Mouse (Mus musculus): ENCODE measurements around the gene Esrrg. TPM values are rescaled to one million over a fixed set of nuclear protein-coding genes. Genes with fewer than 3 reads are reported as not detected.

Gene Esrrg
- total and polyA plus RNA-seq, 3 experiments = 0.05 TPM; not detected in 2

DNA sequence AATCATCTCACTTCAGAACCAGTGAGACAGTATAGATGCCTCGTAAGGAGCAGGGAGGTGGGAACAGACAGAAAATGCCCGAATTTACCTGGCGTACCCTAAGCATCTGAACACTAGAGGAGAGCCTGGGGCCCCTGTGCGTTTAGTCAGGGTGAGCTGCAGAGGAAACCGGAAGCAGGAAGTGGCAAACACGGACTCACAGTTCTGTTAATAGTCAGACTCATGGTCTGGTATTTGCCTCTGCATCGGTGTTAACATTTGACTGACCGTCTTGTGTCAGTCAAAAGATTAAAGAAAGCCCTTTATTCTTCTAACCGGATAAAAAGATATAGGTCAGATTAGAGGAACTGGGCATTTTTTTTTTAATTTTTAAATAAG is 367.8 kb downstream of the Esrrg start:
- DNase-seq (ENCODE audit: low spot score) (no peak), ATAC-seq (ENCODE audit: extremely low read depth, insufficient number of reproducible peaks, low FRiP score, poor library complexity, severe bottlenecking) (no peak)
- Histone ChIP-seq H3K27me3 (ENCODE audit: insufficient read depth, low read length) (no peaks in the 10 kb centered on the region), H3K4me1 (ENCODE audit: insufficient read depth, low read depth, low read length) (no peaks in the 10 kb centered on the region), H3K9me3 (replicated peaks) (peaks cover 67% of the 10 kb centered on the region), H3K4me3 (ENCODE audit: low read depth, low read length) (no peak overlapping the region), H3K36me3 (replicated peaks) (no peaks in the 10 kb centered on the region)
- TF ChIP-seq POLR2AphosphoS5 (IDR thresholded peaks at IDR 0.05; ENCODE audit: insufficient replicate concordance, low read depth, low read length) (no peak), CTCF (IDR thresholded peaks at IDR 0.05; ENCODE audit: low read depth, low read length) (no peak), GATA2 (IDR thresholded peaks at IDR 0.05; ENCODE audit: borderline replicate concordance, low read depth, low read length) (no peak), TAL1 (conservative IDR thresholded peaks at IDR 0.05; ENCODE audit: low read depth, low read length) (no peak), GATA1 (IDR thresholded peaks at IDR 0.05; ENCODE audit: borderline replicate concordance, low read length) (no peak)

DNA sequence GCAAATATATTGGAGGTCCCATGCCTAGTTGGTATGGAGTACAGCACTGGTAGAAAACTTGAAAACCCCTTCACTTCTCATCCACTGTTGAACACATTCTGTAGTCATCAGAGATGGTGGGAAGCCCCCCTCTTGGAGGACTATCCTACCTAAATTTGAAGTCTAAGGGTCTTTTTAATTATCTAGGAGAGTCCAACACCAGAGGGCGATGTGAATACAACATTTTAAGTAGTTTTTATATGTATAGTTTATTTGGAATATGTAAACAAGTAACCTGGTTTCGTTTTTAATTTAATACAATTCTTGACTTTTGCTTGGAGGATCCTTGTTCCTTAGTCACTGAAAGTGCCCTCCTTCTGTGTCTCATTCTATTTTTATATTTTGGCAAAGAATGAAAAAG is 372.4 kb downstream of the Esrrg start:
- no peaks in the 10 kb centered on the region for H3K27me3 ChIP-seq (ENCODE audit: insufficient read depth, low read length)
- ATAC-seq (ENCODE audit: extremely low read depth, insufficient number of reproducible peaks, low FRiP score, poor library complexity, severe bottlenecking) (no peak), DNase-seq (ENCODE audit: low spot score) (no peak)
- H3K4me1 ChIP-seq (ENCODE audit: insufficient read depth, low read depth, low read length) = no peaks in the 10 kb centered on the region
- TF ChIP-seq CTCF (IDR thresholded peaks at IDR 0.05; ENCODE audit: low read depth, low read length) (no peak), GATA1 (IDR thresholded peaks at IDR 0.05; ENCODE audit: borderline replicate concordance, low read length) (no peak), TAL1 (conservative IDR thresholded peaks at IDR 0.05; ENCODE audit: low read depth, low read length) (no peak), POLR2AphosphoS5 (IDR thresholded peaks at IDR 0.05; ENCODE audit: insufficient replicate concordance, low read depth, low read length) (no peak), GATA2 (IDR thresholded peaks at IDR 0.05; ENCODE audit: borderline replicate concordance, low read depth, low read length) (no peak)
- H3K4me3 ChIP-seq (ENCODE audit: low read depth, low read length) = no peak overlapping the region
- H3K9me3 ChIP-seq (replicated peaks) = peaks cover 66% of the 10 kb centered on the region
- H3K36me3 ChIP-seq (replicated peaks) = no peaks in the 10 kb centered on the region

DNA sequence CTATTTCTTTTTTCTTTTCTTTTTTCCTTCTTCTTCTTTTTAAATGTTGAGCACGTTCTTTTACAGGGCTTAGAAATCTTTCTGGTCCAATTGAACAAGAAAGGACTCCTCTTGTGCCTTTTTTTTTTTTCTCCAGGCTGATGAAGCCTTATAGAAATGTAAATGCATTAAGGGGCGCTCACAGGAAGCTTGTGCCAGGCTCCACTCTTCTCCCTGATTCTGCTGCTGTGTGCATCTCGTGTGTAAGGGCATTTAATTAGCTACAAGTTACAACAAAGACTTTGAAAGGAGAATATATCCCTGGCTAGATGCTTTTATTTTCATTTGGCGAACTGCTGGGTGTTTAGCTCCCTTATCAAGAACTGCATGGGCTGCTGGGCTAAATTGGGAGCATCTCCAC is 374.6 kb downstream of the Esrrg start:
- H3K4me1 ChIP-seq (ENCODE audit: insufficient read depth, low read depth, low read length) = no peaks in the 10 kb centered on the region
- no peaks in the 10 kb centered on the region for H3K27me3 ChIP-seq (ENCODE audit: insufficient read depth, low read length)
- no peak overlapping the region for H3K4me3 ChIP-seq (ENCODE audit: low read depth, low read length)
- DNase-seq (ENCODE audit: low spot score) (no peak), ATAC-seq (ENCODE audit: extremely low read depth, insufficient number of reproducible peaks, low FRiP score, poor library complexity, severe bottlenecking) (no peak)
- TF ChIP-seq CTCF (IDR thresholded peaks at IDR 0.05; ENCODE audit: low read depth, low read length) (no peak), GATA1 (IDR thresholded peaks at IDR 0.05; ENCODE audit: borderline replicate concordance, low read length) (no peak), TAL1 (conservative IDR thresholded peaks at IDR 0.05; ENCODE audit: low read depth, low read length) (no peak), GATA2 (IDR thresholded peaks at IDR 0.05; ENCODE audit: borderline replicate concordance, low read depth, low read length) (no peak), POLR2AphosphoS5 (IDR thresholded peaks at IDR 0.05; ENCODE audit: insufficient replicate concordance, low read depth, low read length) (no peak)
- H3K36me3 ChIP-seq (replicated peaks) = no peaks in the 10 kb centered on the region
- H3K9me3 ChIP-seq (replicated peaks) = peaks cover 54% of the 10 kb centered on the region

DNA sequence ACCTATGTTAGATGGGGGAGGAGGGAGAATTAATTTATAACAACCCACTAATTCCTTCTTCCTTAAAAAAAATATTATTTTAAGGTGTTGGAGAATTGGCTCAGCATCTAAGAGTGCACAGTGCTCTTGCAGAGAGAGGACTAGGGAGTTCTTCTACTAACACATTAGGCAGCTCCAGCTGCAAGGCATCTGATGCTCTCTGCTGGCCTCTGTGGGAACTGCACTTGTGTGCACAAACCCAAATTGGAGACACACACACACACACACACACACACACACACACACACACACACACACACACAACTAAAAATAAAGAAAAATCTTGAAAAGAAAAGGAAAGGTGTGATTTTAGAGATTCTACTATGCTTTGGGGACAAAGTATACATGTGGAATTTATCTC is 381.6 kb downstream of the Esrrg start:
- TF ChIP-seq GATA1 (IDR thresholded peaks at IDR 0.05; ENCODE audit: borderline replicate concordance, low read length) (no peak), POLR2AphosphoS5 (IDR thresholded peaks at IDR 0.05; ENCODE audit: insufficient replicate concordance, low read depth, low read length) (no peak), TAL1 (conservative IDR thresholded peaks at IDR 0.05; ENCODE audit: low read depth, low read length) (no peak), CTCF (IDR thresholded peaks at IDR 0.05; ENCODE audit: low read depth, low read length) (no peak), GATA2 (IDR thresholded peaks at IDR 0.05; ENCODE audit: borderline replicate concordance, low read depth, low read length) (no peak)
- H3K4me1 ChIP-seq (ENCODE audit: insufficient read depth, low read depth, low read length) = no peaks in the 10 kb centered on the region
- H3K4me3 ChIP-seq (ENCODE audit: low read depth, low read length) = no peak overlapping the region
- peaks cover 24% of the 10 kb centered on the region for H3K9me3 ChIP-seq (replicated peaks)
- DNase-seq (ENCODE audit: low spot score) = no peak
- no peaks in the 10 kb centered on the region for H3K27me3 ChIP-seq (ENCODE audit: insufficient read depth, low read length)
- no peaks in the 10 kb centered on the region for H3K36me3 ChIP-seq (replicated peaks)
- no peak for ATAC-seq (ENCODE audit: extremely low read depth, insufficient number of reproducible peaks, low FRiP score, poor library complexity, severe bottlenecking)

DNA sequence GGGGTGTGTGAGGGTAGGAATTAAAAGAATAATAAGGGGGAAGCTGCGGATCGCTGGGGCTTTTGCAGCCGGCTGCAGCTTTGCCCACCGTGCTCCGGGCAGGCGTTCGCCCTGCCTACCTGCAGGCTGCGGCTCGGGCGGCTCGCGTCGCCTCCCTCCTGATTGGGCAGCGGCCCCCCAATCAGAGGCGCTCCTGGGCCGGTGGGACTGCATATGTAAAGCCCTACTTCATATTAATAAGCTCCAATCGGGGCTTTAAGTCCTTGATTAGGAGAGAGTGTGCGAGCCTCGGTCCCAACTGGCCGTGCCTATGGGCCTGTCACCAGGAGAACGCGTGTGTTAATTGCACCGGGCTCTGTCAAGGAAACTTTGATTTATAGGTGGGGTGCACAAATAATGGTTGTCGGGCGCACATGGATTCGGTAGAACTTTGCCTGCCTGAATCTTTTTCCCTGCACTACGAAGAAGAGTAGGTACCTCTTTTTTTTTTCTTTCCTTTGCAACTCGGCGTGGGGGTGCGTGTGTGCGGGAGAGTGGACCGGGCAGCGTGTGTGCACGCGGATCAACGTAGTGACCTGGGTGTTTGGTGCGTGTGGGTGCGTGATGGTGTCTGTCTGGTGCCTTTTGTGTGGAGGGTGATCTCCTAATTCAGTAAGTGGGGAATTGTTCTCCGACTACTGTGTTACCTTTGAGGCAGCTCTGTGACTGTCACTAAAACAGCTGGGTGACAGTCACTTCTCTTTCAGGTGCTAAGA is 389.2 kb downstream of the Esrrg start:
- no peaks in the 10 kb centered on the region for H3K36me3 ChIP-seq (replicated peaks)
- no peak for TF ChIP-seq GATA1 (IDR thresholded peaks at IDR 0.05; ENCODE audit: borderline replicate concordance, low read length)
- TF ChIP-seq POLR2AphosphoS5 (IDR thresholded peaks at IDR 0.05; ENCODE audit: insufficient replicate concordance, low read depth, low read length) = no peak
- no peak for TF ChIP-seq TAL1 (conservative IDR thresholded peaks at IDR 0.05; ENCODE audit: low read depth, low read length)
- TF ChIP-seq CTCF (IDR thresholded peaks at IDR 0.05; ENCODE audit: low read depth, low read length) = no peak
- no peak for TF ChIP-seq GATA2 (IDR thresholded peaks at IDR 0.05; ENCODE audit: borderline replicate concordance, low read depth, low read length)
- H3K9me3 ChIP-seq (replicated peaks) = peaks cover 14% of the 10 kb centered on the region
- no peaks in the 10 kb centered on the region for H3K27me3 ChIP-seq (ENCODE audit: insufficient read depth, low read length)
- no peak for DNase-seq (ENCODE audit: low spot score)
- H3K4me1 ChIP-seq (ENCODE audit: insufficient read depth, low read depth, low read length) = no peaks in the 10 kb centered on the region
- H3K4me3 ChIP-seq (ENCODE audit: low read depth, low read length) = no peak overlapping the region
- ATAC-seq (ENCODE audit: extremely low read depth, insufficient number of reproducible peaks, low FRiP score, poor library complexity, severe bottlenecking) = no peak

DNA sequence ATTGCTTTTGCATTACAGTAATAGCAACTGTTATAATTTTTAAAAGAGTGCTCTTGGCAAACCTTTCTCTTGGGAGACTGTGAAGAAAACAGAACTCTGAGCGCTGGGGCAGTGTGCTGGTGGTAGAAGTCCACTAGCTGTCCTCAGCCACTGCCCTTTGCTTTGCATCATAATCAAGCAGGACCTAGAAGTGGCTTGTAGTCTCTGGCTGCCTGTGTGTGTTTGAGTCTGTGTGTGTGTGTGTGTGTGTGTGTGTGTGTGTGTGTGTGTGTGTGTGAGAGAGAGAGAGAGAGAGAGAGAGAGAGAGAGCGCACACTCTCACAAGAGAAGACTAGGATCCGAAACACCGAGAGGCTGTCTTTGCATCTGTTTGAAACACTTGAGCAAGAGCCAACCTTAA is 390.5 kb downstream of the Esrrg start:
- Histone ChIP-seq H3K9me3 (replicated peaks) (peaks cover 16% of the 10 kb centered on the region), H3K36me3 (replicated peaks) (no peaks in the 10 kb centered on the region), H3K27me3 (ENCODE audit: insufficient read depth, low read length) (no peaks in the 10 kb centered on the region), H3K4me1 (ENCODE audit: insufficient read depth, low read depth, low read length) (no peaks in the 10 kb centered on the region), H3K4me3 (ENCODE audit: low read depth, low read length) (no peak overlapping the region)
- no peak for TF ChIP-seq GATA1 (IDR thresholded peaks at IDR 0.05; ENCODE audit: borderline replicate concordance, low read length)
- no peak for TF ChIP-seq TAL1 (conservative IDR thresholded peaks at IDR 0.05; ENCODE audit: low read depth, low read length)
- TF ChIP-seq GATA2 (IDR thresholded peaks at IDR 0.05; ENCODE audit: borderline replicate concordance, low read depth, low read length) = no peak
- no peak for TF ChIP-seq CTCF (IDR thresholded peaks at IDR 0.05; ENCODE audit: low read depth, low read length)
- no peak for TF ChIP-seq POLR2AphosphoS5 (IDR thresholded peaks at IDR 0.05; ENCODE audit: insufficient replicate concordance, low read depth, low read length)
- ATAC-seq (ENCODE audit: extremely low read depth, insufficient number of reproducible peaks, low FRiP score, poor library complexity, severe bottlenecking) = no peak
- DNase-seq (ENCODE audit: low spot score) = no peak
